Mouse (Mus musculus) urinary bladder, postnatal 10 days (tissue): ENCODE measurements around the gene Vamp8.

Experiments
- DNase-seq: peaks from one replicate; pipeline ENCODE4 v3.0.0; 2022; ENCODE audit warnings: low spot score

Gene Vamp8

DNA sequence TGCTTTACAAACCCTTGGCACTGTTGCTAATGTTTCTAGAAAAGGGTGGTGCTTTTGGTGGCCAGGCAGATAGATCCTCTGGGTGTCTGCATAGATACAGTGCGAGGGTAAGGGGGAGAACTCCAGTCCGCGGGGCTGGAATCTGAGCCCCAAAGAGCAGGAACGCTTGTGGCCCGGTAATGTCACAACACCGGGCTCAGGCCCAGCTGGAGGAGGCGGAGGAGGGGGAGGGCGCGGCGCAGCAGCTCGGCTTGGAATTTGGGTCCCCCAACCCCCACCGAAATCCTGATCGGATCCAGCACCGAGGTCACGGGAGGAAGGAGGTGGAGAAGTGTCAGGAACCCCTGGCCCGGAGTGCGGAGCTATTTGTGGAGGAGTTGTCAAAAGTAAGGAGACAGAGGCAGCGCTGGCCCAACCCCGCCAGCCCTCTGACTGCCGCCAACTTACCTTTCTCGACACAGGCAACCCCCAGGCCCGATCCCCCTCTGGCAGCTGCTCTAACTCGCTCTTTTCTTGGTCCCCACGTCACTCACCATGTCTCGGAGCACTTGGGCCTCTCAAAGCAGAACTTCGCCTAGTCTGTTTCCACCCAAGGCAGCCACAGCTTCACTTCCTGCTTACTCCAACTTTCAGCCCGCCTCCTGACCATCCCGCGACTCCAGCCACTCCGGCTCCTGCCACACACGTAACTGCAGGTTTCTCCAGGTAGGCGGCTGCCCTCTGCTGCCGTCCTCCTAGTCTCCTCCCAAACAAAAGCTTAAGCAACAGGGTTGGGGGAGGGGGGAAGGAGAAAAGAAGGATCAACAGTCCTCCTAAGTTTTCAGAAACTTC, at the start of gene Vamp8:
Vamp8 (minus strand) TSS at position 763 of the 831 bp plus-strand sequence.
- peak; percentile 45 for DNase-seq

GRCm38 (mm10) chr6:72439355-72440185, 49.1 kb upstream of the Vamp8 start, which contains the start of gene Mat2a:
TSS of gene Mat2a (minus strand) at chr6:72439558.
- peak; percentile 81 for DNase-seq

DNA sequence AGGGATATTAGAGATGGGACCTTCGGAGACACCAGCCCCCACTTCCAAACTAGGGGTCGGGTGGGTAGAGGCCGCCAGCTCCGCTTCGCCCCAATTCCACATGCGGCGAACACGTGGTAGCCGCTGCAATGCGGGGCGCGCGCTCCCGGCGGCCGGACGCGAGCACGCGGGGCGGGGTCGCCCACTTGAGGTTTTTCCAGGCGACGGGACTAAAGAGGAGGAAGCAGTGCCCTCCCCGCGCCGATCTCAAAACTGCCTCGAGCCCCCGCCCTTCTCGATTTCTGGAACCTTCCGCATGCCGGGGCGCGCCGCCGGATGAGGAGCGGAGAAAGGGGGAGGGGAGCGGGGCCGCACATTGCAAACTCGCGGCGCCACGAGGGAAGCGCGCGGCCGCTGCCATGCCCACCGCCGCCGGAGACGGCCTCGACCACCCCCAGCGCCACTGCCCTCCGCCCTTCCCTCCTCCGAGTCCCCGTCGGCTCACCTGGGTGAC, 48.4 kb upstream of the Vamp8 start:
- DNase-seq: peak; percentile 71

DNA sequence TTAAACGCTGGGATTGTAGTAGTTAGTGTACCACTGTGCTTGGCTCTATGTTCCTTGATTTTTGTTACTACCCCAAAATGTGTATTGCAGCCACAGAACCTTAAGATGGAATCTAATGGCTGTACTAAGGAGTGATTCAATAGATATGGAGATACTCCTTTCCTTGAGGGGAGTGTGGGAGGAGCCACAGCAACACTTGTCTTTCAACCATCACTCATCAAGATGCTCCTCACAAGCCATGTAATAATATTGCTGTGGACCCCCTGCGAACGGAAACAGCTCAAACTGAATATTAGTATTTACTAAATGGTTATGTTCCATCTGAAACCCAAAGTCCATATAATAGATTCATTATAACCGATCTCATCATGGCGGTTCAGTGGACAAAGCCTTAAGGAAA, 47.7 kb upstream of the Vamp8 start:
- no peak for DNase-seq

DNA sequence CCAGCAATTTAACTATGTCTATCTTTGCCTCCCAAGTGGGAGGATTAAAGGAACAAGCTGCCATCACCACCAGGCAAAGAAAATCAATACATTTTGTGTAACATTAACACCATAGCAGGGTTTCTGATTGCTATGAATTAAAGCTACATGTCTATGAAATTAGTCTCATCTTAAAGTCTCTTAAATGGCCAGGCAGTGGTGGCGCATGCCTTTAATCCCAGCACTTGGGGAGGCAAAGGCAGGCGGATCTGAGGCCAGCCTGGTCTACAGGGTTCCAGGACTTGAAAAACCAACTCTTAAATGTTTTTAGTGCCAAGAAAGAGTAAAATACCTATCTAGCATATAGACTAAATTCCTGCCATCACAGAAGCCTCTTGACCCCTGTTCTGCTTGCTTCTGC, 41.6 kb upstream of the Vamp8 start:
- no peak for DNase-seq

DNA sequence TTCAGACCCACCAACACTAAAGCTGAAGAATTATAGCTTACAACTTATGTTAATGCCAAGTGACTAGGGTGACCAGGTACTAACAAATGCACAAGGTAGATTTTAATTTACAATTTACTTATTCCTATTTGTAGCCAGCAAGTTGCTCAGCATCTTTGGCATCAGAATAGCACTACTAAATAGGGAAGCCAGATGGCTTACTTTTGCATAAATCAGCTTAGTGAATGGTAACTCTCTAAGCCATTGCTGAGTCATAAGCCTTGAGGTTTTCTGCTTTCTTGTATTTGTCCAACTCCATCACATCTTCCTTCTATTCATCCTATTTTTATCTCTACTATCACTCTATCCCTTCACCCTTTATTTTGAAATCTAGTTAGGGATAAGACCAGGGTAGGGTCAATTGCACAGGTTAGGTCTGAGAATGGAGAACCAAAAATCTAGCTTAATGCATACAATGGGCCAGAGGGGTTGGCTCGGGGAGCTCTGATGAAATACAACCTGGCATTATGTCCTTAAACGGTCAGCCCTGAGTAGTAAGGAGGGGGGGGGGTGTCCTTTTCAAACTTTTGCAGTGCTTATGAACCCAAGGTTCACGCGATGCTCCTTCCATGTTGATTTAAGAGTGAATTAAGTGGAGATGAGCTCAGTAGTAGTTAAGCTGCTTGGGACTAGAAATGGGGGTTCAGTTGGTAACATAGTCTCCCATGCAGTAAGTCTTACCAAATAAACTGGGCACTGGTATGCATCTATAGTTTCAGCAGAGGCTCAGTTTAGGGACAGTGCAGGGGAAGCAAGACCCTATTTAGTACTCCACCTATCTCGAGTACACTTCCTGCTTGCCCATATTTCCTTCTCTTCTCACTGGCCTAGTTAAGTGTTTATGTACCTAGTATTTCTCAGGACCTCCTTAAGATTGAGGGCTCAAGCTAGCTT, 40.8 kb upstream of the Vamp8 start:
- DNase-seq: no peak

- DNase-seq: no peak
Observed at GRCm38 (mm10) chr6:72429061-72429842, 38.7 kb upstream of the Vamp8 start.

DNA sequence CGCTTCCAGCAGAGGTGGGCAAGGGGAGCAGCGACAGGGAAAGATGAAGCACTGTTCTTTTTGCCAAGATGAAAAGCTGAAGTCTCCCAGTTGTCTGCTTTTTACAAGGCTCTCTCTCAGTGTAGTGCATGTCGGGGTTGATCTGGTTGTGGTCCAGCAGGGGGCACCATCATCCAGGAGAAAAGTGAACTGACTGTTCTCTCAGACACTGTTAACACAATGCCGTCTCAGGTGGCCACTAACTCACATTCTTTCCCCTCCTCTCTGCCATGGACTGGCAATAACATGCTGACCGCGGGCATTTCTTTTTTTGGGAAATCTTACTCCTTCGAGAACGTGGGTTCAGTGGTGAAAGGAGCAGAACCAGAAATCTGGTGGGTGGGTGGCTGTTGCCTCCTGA, 37.5 kb upstream of the Vamp8 start:
- DNase-seq: no peak

GRCm38 (mm10) chr6:72425646-72426045, 35.1 kb upstream of the Vamp8 start:
- no peak for DNase-seq

DNA sequence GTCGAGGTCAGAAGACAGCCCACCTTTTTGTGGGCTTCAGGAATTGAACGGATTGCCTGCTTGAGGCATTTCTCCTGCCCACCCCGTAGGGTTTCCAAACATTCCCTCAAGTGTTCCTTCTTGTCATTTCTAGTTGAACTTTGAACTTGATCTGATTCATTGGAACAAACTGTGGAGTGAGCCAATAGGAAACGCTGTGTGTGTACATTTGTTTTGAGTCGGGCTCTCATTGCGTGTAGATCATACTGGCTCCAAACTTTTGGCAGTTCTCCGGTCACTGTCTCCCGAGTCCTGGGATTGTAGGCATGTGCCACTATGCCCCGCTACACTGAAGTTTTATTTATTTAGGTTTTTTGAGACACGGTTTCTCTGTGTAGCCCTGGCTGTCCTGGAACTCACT, 30.4 kb upstream of the Vamp8 start:
- DNase-seq: no peak

DNA sequence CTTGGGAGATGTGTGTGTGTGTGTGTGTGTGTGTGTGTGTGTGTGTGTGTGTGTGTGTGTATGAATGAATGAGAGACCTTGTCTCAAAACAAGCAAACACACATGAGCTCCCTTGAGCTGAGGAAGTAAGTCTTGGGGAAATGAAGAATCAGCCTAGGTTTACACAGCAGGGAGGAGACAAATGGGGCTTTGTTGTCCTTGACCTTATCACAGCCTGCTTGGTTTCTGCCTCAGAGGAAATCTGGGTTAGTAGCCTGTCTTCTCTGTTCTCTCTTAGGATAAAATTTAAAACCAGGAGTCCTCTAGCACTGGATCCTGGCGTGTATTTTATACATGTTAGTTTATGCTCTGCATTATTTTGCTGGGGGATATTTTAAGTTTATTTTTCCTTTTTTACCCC, 29.3 kb upstream of the Vamp8 start:
- no peak for DNase-seq

- DNase-seq: no peak
Observed at GRCm38 (mm10) chr6:72418279-72418678, 27.8 kb upstream of the Vamp8 start.

DNA sequence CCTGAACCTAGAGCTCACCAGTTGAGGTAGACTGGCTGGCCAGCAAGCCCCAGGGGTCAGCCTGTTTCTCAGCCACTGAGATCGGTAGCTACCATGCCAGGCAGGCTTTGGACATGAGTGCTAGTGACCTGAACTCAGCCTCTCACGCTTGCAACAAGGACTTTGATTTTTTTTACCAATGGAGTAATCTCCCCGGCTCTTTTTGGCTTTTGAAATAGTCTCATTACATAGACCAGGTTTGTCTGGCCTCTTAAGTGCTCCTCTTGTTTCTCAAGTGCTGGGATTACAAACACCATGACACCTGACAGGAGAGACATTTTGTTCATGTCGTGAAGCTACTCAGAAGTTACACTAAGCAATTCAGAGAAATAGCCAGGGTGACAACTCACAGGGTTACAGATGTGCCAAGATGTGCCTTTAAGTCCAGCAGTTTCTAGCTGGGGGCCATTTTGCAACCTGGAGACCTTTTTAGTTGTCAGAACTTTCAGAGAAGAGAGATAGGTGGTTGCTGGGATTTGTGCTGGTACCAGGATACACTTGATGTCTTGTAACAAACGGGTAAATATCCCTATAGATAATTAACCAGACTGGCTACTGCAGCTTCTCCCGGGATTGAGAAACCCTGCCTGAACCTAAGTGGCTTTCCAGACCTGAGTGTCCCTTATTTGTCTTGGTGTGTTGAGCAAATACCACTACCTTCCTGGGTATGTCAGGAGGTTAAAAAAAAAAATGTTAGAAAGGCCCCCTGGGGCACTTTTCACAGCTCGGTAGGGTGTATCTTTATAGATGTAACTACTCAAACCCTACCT, 25.7 kb upstream of the Vamp8 start:
- DNase-seq: no peak

DNA sequence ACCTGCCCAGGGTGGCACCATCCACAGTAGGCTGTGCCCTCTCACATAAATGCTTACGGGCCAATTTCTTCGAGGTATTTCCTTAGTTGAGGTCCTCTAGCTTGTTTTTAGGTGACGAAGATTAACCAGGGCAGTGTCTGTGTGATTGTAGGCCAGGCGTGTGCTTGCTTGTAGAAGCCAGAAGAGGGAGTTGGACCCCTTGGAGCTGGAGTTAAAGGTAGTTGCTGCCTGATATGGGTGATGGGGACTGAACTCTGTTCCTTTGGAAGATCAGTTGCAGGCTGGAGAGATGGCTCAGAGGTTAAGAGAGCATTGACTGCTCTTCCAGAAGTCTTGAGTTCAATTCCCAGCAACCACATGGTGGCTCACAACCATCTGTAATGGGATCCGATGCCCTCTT, 24.7 kb upstream of the Vamp8 start:
- DNase-seq: no peak

GRCm38 (mm10) chr6:72414076-72414756, 23.7 kb upstream of the Vamp8 start, which contains the start of gene Ggcx:
TSS of gene Ggcx (plus strand) at chr6:72414308.
- DNase-seq: peak; percentile 71

GRCm38 (mm10) chr6:72410518-72410917, 20.0 kb upstream of the Vamp8 start:
- no peak for DNase-seq

- DNase-seq: no peak
Observed at GRCm38 (mm10) chr6:72410003-72410402, 19.5 kb upstream of the Vamp8 start.

DNA sequence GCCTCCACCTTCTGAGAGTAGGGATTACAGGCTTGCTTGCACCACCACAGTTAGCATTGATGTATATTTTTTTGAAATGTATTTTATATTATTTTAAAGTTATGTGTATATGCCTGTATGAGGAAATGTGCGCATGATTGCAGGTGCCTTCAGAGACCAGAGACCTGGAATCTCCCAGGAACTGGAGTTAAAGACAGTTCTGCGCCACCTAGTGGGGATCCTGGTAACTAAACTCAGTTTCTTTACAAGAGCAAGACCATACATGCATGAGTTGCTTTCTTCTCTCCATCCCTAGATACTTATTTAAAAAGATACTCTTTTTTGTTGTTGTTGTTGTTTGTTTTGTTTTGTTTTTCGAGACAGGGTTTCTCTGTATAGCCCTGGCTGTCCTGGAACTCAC, 19.1 kb upstream of the Vamp8 start:
- DNase-seq: no peak

DNA sequence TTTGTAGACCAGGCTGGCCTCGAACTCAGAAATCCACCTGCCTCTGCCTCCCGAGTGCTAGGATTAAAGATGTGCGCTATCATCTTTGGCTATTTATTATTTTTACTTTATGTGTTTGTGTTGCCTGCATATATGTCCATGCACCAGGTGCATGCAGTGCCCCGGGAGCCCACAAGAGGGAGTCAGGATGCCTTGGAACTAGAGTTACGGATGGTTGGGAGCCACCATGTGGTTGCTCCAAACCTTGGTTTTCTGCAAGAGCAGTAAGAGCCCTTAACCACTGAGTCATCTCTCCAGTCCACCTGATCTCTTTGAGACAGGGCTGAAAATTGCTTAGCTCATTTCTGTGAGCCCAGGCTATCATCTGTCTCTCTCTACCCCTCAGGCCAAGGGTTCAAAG, 16.6 kb upstream of the Vamp8 start:
- peak; percentile 58 for DNase-seq

DNA sequence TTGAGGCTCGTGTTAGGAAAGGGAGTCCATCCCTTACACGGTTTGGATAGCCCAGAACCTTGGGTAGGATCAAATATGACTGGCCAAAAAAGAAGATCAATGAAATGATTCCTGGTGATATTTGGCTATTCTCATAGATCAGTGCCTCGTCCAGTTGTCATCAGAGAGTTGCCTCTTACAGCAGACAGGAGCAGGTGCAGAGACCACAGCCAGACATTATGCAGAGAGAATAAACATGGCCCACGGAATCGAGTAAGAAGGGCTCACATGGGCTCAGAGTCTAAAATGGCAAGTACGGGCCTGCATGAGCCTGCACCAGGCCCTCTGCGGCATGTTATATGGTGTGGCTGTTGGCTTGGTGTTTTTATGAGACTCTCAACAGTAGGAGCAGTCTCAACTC, 14.9 kb upstream of the Vamp8 start:
- no peak for DNase-seq
